Mouse (Mus musculus) spleen, postnatal 36 days (tissue): Measurements from ENCODE around the gene Usp36.

Experiments used
- DNase-seq, 2 experiments: peaks; one replicate each; pipeline ENCODE4 v3.0.0; 2022; ENCODE audit warnings: low spot score in 2 of 2, mixed read lengths in 1 of 2

Usp36 gene

GRCm38 (mm10) chr11:118248150-118249011 lies 41.7 kb downstream of the Usp36 start, which contains the start of gene Cyth1:
Gene Cyth1 (minus strand): TSS chr11:118248592.
- DNase-seq: peak; percentile 99 to 100

GRCm38 (mm10) chr11:118247359-118248095 lies 42.5 kb downstream of the Usp36 start:
- DNase-seq: peak; percentile 61 to 62

GRCm38 (mm10) chr11:118246724-118247123 lies 43.3 kb downstream of the Usp36 start:
- DNase-seq: no peak

GRCm38 (mm10) chr11:118245130-118245529 lies 44.9 kb downstream of the Usp36 start:
- DNase-seq: peak; percentile 66 to 72

GRCm38 (mm10) chr11:118243627-118244261 lies 46.3 kb downstream of the Usp36 start:
- peak; percentile 82 to 84 for DNase-seq

GRCm38 (mm10) chr11:118242506-118242905 lies 47.5 kb downstream of the Usp36 start:
- DNase-seq: peak in 1 of 2 experiments; percentile 44

- no peak for DNase-seq
These were observed 49.7 kb downstream of the Usp36 start for GRCm38 (mm10) chr11:118240388-118240787.

GRCm38 (mm10) chr11:118239281-118240198 lies 50.5 kb downstream of the Usp36 start:
- DNase-seq: no peak

GRCm38 (mm10) chr11:118236520-118237190 lies 53.4 kb downstream of the Usp36 start:
- peak; percentile 49 to 68 for DNase-seq

- DNase-seq: no peak
These were observed 55.1 kb downstream of the Usp36 start for GRCm38 (mm10) chr11:118234929-118235328.

- no peak for DNase-seq
These were observed 55.5 kb downstream of the Usp36 start for GRCm38 (mm10) chr11:118234500-118234899.

- DNase-seq: no peak
These were observed 56.1 kb downstream of the Usp36 start for GRCm38 (mm10) chr11:118233924-118234323.

GRCm38 (mm10) chr11:118232314-118232831 lies 57.7 kb downstream of the Usp36 start:
- peak; percentile 77 to 79 for DNase-seq

- no peak for DNase-seq
These were observed 60.1 kb downstream of the Usp36 start for GRCm38 (mm10) chr11:118229941-118230340.

GRCm38 (mm10) chr11:118227650-118228049 lies 62.4 kb downstream of the Usp36 start:
- peak; percentile 76 to 77 for DNase-seq

- DNase-seq: no peak
These were observed 63.2 kb downstream of the Usp36 start for GRCm38 (mm10) chr11:118226850-118227249.

- DNase-seq: no peak
These were observed 64.2 kb downstream of the Usp36 start for GRCm38 (mm10) chr11:118225862-118226261.

GRCm38 (mm10) chr11:118225056-118225836 lies 64.8 kb downstream of the Usp36 start:
- no peak for DNase-seq

GRCm38 (mm10) chr11:118223416-118224067 lies 66.5 kb downstream of the Usp36 start:
- peak; percentile 55 to 59 for DNase-seq
